Mouse (Mus musculus) cerebellum, adult 2 months (tissue): ENCODE measurements around the gene Fsip1.

ENCODE experiments used
- CTCF ChIP-seq: fragments of 200-500 bp; IDR thresholded peaks from 2 replicates; pipeline ENCODE4 v1.5.1; 2011; ENCODE audit warnings: low read depth, mild to moderate bottlenecking, control low read depth, low read length, moderate library complexity, borderline replicate concordance; ENCODE audit not compliant: insufficient read depth
- POLR2A ChIP-seq: fragments of 200-500 bp; IDR thresholded peaks from 2 replicates; pipeline ENCODE4 v1.6.1; 2011; ENCODE audit warnings: low read length, control low read depth, borderline replicate concordance; ENCODE audit not compliant: insufficient read depth

DNA sequence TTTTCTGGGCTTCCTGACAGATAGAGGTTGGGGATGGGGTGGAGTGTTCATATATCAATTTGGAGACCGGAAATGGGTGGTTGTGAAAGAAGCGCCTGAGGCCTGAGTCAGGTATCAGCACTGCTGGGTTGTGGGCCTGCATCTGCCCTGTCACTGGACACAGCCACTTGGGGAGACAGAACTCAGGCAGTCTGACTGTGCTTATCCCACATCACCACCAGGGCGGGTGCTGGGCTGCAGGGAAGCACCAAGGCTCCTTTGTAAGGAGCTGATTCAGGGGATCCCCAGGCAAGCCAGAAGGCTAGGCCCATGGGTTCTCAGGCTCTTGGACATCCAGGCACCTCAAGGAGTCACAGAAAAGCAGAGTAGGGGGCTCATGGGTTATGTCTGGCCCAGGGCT lies 59.8 kb downstream of the Fsip1 start:
- no peak for TF ChIP-seq POLR2A
- no peak for TF ChIP-seq CTCF
